ENCODE assay signal across 8 mouse cellular contexts in the genomic region with DNA sequence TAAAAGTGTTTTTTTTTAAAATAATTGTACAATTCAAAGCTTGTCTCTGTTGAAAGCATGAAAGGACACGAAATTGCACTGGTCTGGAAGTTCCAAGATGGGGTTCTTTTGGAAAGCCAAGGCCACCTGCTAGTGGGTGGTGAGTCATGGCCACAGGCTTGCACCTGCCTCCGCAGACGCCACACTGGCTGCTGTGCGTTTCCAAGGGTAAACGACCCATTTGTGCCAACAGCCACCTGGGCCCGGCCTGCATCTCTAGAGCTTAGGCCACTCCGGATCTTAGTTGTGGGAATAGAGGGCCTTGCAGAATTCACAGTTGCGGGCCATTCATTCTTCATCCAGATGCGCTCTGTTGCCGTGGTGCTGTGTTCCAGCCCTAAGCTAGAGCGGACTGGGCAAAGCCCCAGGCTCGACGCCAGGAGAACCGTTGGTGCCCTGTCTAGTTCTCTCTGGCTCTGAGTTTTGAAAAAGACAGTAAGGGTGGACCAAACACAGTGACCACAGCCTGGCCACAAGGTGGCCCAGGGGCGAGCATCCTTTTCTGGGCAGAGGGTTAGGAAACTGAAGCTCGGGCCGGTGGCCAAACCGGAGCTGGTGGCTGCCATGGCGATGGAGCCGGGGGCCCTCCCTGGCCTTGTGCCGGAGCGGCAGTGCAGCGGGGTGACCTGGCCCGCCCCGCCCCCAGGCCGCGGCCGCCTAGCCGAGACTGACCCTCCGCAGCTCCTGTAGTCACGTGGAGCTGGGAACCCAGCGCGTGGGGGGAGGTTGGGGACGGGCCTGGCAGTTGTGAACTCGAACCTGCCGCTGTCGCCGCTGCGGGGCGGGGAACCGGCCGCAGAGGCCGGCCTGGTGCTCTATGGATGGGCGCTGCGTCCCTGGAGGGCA. TPM values are rescaled to one million over a fixed set of nuclear protein-coding genes. Genes with fewer than 3 reads are reported as not detected.
DNase-seq lines count a peak whose midpoint lies in the region; ATAC-seq lines count a peak whose summit lies in the region.

Repin1 (plus strand) TSS at position 726 of the 885 bp plus-strand sequence.
Gm44965 (plus strand) TSS at position 784 of the 885 bp plus-strand sequence.

- peak within 1 kb of the TSS; percentile 94 for H3K9ac ChIP-seq in midbrain, embryonic 11.5 days (ENCODE audit: low read length)

- peak within 1 kb of the TSS; percentile 95 for H3K27ac ChIP-seq in embryonic facial prominence, embryonic 10.5 days (replicated peaks)
- H3K27ac ChIP-seq in limb, embryonic 10.5 days = peak within 1 kb of the TSS; percentile 97
- H3K27ac ChIP-seq in midbrain, embryonic 11.5 days (ENCODE audit: low read depth, low read length) = peak within 1 kb of the TSS; percentile 74

- no peaks in the 10 kb centered on the region for H3K27me3 ChIP-seq in embryonic facial prominence, embryonic 10.5 days (replicated peaks; ENCODE audit: low read depth, poor library complexity, severe bottlenecking)
- H3K27me3 ChIP-seq in limb, embryonic 10.5 days (ENCODE audit: low read depth, poor library complexity, severe bottlenecking) = no peaks in the 10 kb centered on the region
- H3K27me3 ChIP-seq in midbrain, embryonic 11.5 days (ENCODE audit: control insufficient read depth, insufficient read depth, low read length) = no peaks in the 10 kb centered on the region

- H3K36me3 ChIP-seq in embryonic facial prominence, embryonic 10.5 days (replicated peaks) = peaks cover 37% of the 10 kb centered on the region
- H3K36me3 ChIP-seq in limb, embryonic 10.5 days = peaks cover 35% of the 10 kb centered on the region
- H3K36me3 ChIP-seq in midbrain, embryonic 11.5 days (ENCODE audit: control insufficient read depth, insufficient read depth, low read length) = peaks cover 25% of the 10 kb centered on the region

- peak within 1 kb of the TSS; percentile 90 for H3K4me3 ChIP-seq in embryonic facial prominence, embryonic 10.5 days
- peak within 1 kb of the TSS; percentile 90 for H3K4me3 ChIP-seq in limb, embryonic 10.5 days
- peak within 1 kb of the TSS; percentile 92 for H3K4me3 ChIP-seq in midbrain, embryonic 11.5 days (ENCODE audit: low read depth, low read length)

- peak; percentile 98 for DNase-seq in adrenal gland, postnatal 10 days
- DNase-seq in embryonic facial prominence, embryonic 10.5 days (ENCODE audit: low spot score) = peak; percentile 95
- peak; percentile 95 to 97 for DNase-seq in heart, adult 18-20 months
- peak; percentile 98 for DNase-seq in kidney, adult 18-20 months
- DNase-seq in limb, embryonic 10.5 days (ENCODE audit: low spot score) = peak; percentile 95
- DNase-seq in midbrain, embryonic 11.5 days (ENCODE audit: low spot score, missing footprints) = peak; percentile 99
- DNase-seq in right cerebral cortex, postnatal 36 days (ENCODE audit: low spot score in 2 of 2) = peak; percentile 85
- DNase-seq in urinary bladder, postnatal 4 days (ENCODE audit: low spot score in 2 of 2) = peak; percentile 92 to 94

- WGBS in embryonic facial prominence, embryonic 10.5 days = 6% methylated on average over 45 of the region's 45 CpGs
- 7% methylated on average over 45 of the region's 45 CpGs for WGBS in limb, embryonic 10.5 days
- 5% methylated on average over 45 of the region's 45 CpGs for WGBS in midbrain, embryonic 11.5 days

- peaks cover 30% of the 10 kb centered on the region for H3K9me3 ChIP-seq in embryonic facial prominence, embryonic 10.5 days
- peaks cover 22% of the 10 kb centered on the region for H3K9me3 ChIP-seq in limb, embryonic 10.5 days (replicated peaks)
- no peaks in the 10 kb centered on the region; the same call in 1 of the 2 replicates for H3K9me3 ChIP-seq in midbrain, embryonic 11.5 days (ENCODE audit: control insufficient read depth, low read length)

- peak within 1 kb of the TSS; percentile 87 for H3K4me2 ChIP-seq in midbrain, embryonic 11.5 days

- H3K4me1 ChIP-seq in embryonic facial prominence, embryonic 10.5 days = peaks cover 30% of the 10 kb centered on the region
- H3K4me1 ChIP-seq in limb, embryonic 10.5 days = peaks cover 32% of the 10 kb centered on the region
- peaks cover 14% of the 10 kb centered on the region for H3K4me1 ChIP-seq in midbrain, embryonic 11.5 days (ENCODE audit: control insufficient read depth, insufficient read depth, low read length)

- peak; percentile 96 for ATAC-seq in midbrain, embryonic 11.5 days (ENCODE audit: low FRiP score)

RNA-seq across cellular contexts. Expression of gene Repin1, which starts in this region (rescaled TPM):
- 10 to 100 TPM; 37.6 to 42.0 TPM for total RNA-seq in adrenal gland, postnatal 10 days (2021)
- 50.7 and 56.2 TPM in 2 replicates for polyA plus RNA-seq in embryonic facial prominence, embryonic 10.5 days (2016; fragmentation: Nextera tagmentation; extraction: Ambion mirVana)
- total RNA-seq in heart, adult 18-20 months (2021) = 10 to 100 TPM; 32.3 to 32.9 TPM
- 53.1 and 57.3 TPM in 2 replicates for polyA plus RNA-seq in limb, embryonic 10.5 days (2016; fragmentation: Nextera tagmentation; extraction: Ambion mirVana)
- polyA plus RNA-seq in midbrain, embryonic 11.5 days (2014; fragmentation: Nextera tagmentation; extraction: Ambion mirVana) = 39.9 and 44.1 TPM in 2 replicates

RNA-seq across cellular contexts. Expression of gene Gm44965, which starts in this region (rescaled TPM):
- total RNA-seq in adrenal gland, postnatal 10 days (2021) = 1 to 10 TPM in 1 of 2 experiments, not detected in 1; 1.3 TPM
- 0.91 TPM in 1 of 2 replicates, not detected in the other for polyA plus RNA-seq in embryonic facial prominence, embryonic 10.5 days (2016; fragmentation: Nextera tagmentation; extraction: Ambion mirVana)
- total RNA-seq in heart, adult 18-20 months (2021) = not detected
- polyA plus RNA-seq in limb, embryonic 10.5 days (2016; fragmentation: Nextera tagmentation; extraction: Ambion mirVana) = not detected in 2 replicates
- not detected in 2 replicates for polyA plus RNA-seq in midbrain, embryonic 11.5 days (2014; fragmentation: Nextera tagmentation; extraction: Ambion mirVana)

Comparison
In these comparisons a context has a peak if more than half of its experiments do, and no peak if none do; other contexts are left out.
1. Peak in every context shown above with its lines: DNase-seq, ATAC-seq, H3K4me3 ChIP-seq and H3K27ac ChIP-seq.